Mouse (Mus musculus): ENCODE measurements around the gene Klb. TPM values are rescaled to one million over a fixed set of nuclear protein-coding genes. Genes with fewer than 3 reads are reported as not detected.

The Klb gene
- polyA plus RNA-seq, 1 experiment, result 0.02 TPM

- no peak overlapping the region for H3ac ChIP-seq (ENCODE audit: control insufficient read depth, insufficient read length, low read depth)
- no peak overlapping the region for H3K4me3 ChIP-seq (ENCODE audit: insufficient read depth, poor library complexity, severe bottlenecking)
- peaks cover 8% of the 10 kb centered on the region for H3K27me3 ChIP-seq (ENCODE audit: control insufficient read depth, insufficient read depth, insufficient read length)
- no peaks in the 10 kb centered on the region for H3K79me3 ChIP-seq (ENCODE audit: low read depth)
- TF ChIP-seq CEBPB (IDR thresholded peaks at IDR 0.05; ENCODE audit: low read depth), result no peak
- no peak for TF ChIP-seq MYOD1 (IDR thresholded peaks at IDR 0.05; ENCODE audit: control insufficient read depth, insufficient read length, low read depth)
- no peak for TF ChIP-seq USF1 (IDR thresholded peaks at IDR 0.05; ENCODE audit: low read depth)
- TF ChIP-seq MAX (IDR thresholded peaks at IDR 0.05), result no peak
- TF ChIP-seq CTCF (IDR thresholded peaks at IDR 0.05; ENCODE audit: control insufficient read depth, insufficient read depth, insufficient read length), result no peak
- TF ChIP-seq MYOG (IDR thresholded peaks at IDR 0.05; ENCODE audit: control insufficient read depth, extremely low read depth, insufficient read length), result no peak
- TF ChIP-seq FOSL1 (IDR thresholded peaks at IDR 0.05; ENCODE audit: insufficient read depth, low read length, poor library complexity, severe bottlenecking), result no peak
- no peaks in the 10 kb centered on the region for H3K36me3 ChIP-seq (ENCODE audit: control insufficient read depth, insufficient read depth)
- H3K79me2 ChIP-seq (ENCODE audit: control insufficient read depth, insufficient read depth), result no peaks in the 10 kb centered on the region
These were observed 26.6 kb downstream of the Klb start for GRCm38 (mm10) chr5:65374746-65375145.

GRCm38 (mm10) chr5:65385704-65386103, 37.6 kb downstream of the Klb start:
- peaks cover 31% of the 10 kb centered on the region for H3K79me3 ChIP-seq (ENCODE audit: low read depth)
- no peak overlapping the region for H3ac ChIP-seq (ENCODE audit: control insufficient read depth, insufficient read length, low read depth)
- H3K79me2 ChIP-seq (ENCODE audit: control insufficient read depth, insufficient read depth), result peaks cover 33% of the 10 kb centered on the region
- no peak overlapping the region for H3K4me3 ChIP-seq (ENCODE audit: insufficient read depth, poor library complexity, severe bottlenecking)
- no peaks in the 10 kb centered on the region for H3K27me3 ChIP-seq (ENCODE audit: control insufficient read depth, insufficient read depth, insufficient read length)
- H3K36me3 ChIP-seq (ENCODE audit: control insufficient read depth, insufficient read depth), result peaks cover 50% of the 10 kb centered on the region
- TF ChIP-seq MYOG (IDR thresholded peaks at IDR 0.05; ENCODE audit: control insufficient read depth, extremely low read depth, insufficient read length) (no peak), CEBPB (IDR thresholded peaks at IDR 0.05; ENCODE audit: low read depth) (no peak), FOSL1 (IDR thresholded peaks at IDR 0.05; ENCODE audit: insufficient read depth, low read length, poor library complexity, severe bottlenecking) (no peak), USF1 (IDR thresholded peaks at IDR 0.05; ENCODE audit: low read depth) (no peak), CTCF (IDR thresholded peaks at IDR 0.05; ENCODE audit: control insufficient read depth, insufficient read depth, insufficient read length) (no peak), MYOD1 (IDR thresholded peaks at IDR 0.05; ENCODE audit: control insufficient read depth, insufficient read length, low read depth) (no peak), MAX (IDR thresholded peaks at IDR 0.05) (no peak)

- Histone ChIP-seq H3K79me3 (ENCODE audit: low read depth) (peaks cover 42% of the 10 kb centered on the region), H3K27me3 (ENCODE audit: control insufficient read depth, insufficient read depth, insufficient read length) (no peaks in the 10 kb centered on the region), H3K79me2 (ENCODE audit: control insufficient read depth, insufficient read depth) (peaks cover 46% of the 10 kb centered on the region), H3K36me3 (ENCODE audit: control insufficient read depth, insufficient read depth) (peaks cover 51% of the 10 kb centered on the region), H3ac (ENCODE audit: control insufficient read depth, insufficient read length, low read depth) (no peak overlapping the region), H3K4me3 (ENCODE audit: insufficient read depth, poor library complexity, severe bottlenecking) (no peak overlapping the region)
- TF ChIP-seq MYOG (IDR thresholded peaks at IDR 0.05; ENCODE audit: control insufficient read depth, extremely low read depth, insufficient read length), result no peak
- TF ChIP-seq MAX (IDR thresholded peaks at IDR 0.05), result no peak
- TF ChIP-seq CTCF (IDR thresholded peaks at IDR 0.05; ENCODE audit: control insufficient read depth, insufficient read depth, insufficient read length), result no peak
- no peak for TF ChIP-seq MYOD1 (IDR thresholded peaks at IDR 0.05; ENCODE audit: control insufficient read depth, insufficient read length, low read depth)
- no peak for TF ChIP-seq CEBPB (IDR thresholded peaks at IDR 0.05; ENCODE audit: low read depth)
- TF ChIP-seq USF1 (IDR thresholded peaks at IDR 0.05; ENCODE audit: low read depth), result no peak
- no peak for TF ChIP-seq FOSL1 (IDR thresholded peaks at IDR 0.05; ENCODE audit: insufficient read depth, low read length, poor library complexity, severe bottlenecking)
These were observed 39.1 kb downstream of the Klb start for GRCm38 (mm10) chr5:65387008-65387867.

GRCm38 (mm10) chr5:65390648-65391644, 42.8 kb downstream of the Klb start, which contains the start of the genes Rpl9 and Lias:
Gene Rpl9, minus strand, starts transcription at chr5:65391444.
Gene Lias, plus strand, starts transcription at chr5:65391497.
- TF ChIP-seq MYOD1 (IDR thresholded peaks at IDR 0.05; ENCODE audit: control insufficient read depth, insufficient read length, low read depth) (no peak), CTCF (IDR thresholded peaks at IDR 0.05; ENCODE audit: control insufficient read depth, insufficient read depth, insufficient read length) (no peak), MYOG (IDR thresholded peaks at IDR 0.05; ENCODE audit: control insufficient read depth, extremely low read depth, insufficient read length) (no peak), USF1 (IDR thresholded peaks at IDR 0.05; ENCODE audit: low read depth) (no peak), MAX (IDR thresholded peaks at IDR 0.05) (peak; percentile 82)

GRCm38 (mm10) chr5:65391753-65392152, 43.6 kb downstream of the Klb start:
- Histone ChIP-seq H3K79me3 (ENCODE audit: low read depth) (peaks cover 46% of the 10 kb centered on the region), H3ac (ENCODE audit: control insufficient read depth, insufficient read length, low read depth) (peak overlapping the region; percentile 56), H3K27me3 (ENCODE audit: control insufficient read depth, insufficient read depth, insufficient read length) (no peaks in the 10 kb centered on the region), H3K79me2 (ENCODE audit: control insufficient read depth, insufficient read depth) (peaks cover 76% of the 10 kb centered on the region), H3K4me3 (ENCODE audit: insufficient read depth, poor library complexity, severe bottlenecking) (peak overlapping the region; percentile 97), H3K36me3 (ENCODE audit: control insufficient read depth, insufficient read depth) (peaks cover 60% of the 10 kb centered on the region)
- TF ChIP-seq CTCF (IDR thresholded peaks at IDR 0.05; ENCODE audit: control insufficient read depth, insufficient read depth, insufficient read length), result no peak
- TF ChIP-seq CEBPB (IDR thresholded peaks at IDR 0.05; ENCODE audit: low read depth), result no peak
- no peak for TF ChIP-seq MYOG (IDR thresholded peaks at IDR 0.05; ENCODE audit: control insufficient read depth, extremely low read depth, insufficient read length)
- TF ChIP-seq MAX (IDR thresholded peaks at IDR 0.05), result no peak
- no peak for TF ChIP-seq MYOD1 (IDR thresholded peaks at IDR 0.05; ENCODE audit: control insufficient read depth, insufficient read length, low read depth)
- no peak for TF ChIP-seq USF1 (IDR thresholded peaks at IDR 0.05; ENCODE audit: low read depth)
- TF ChIP-seq FOSL1 (IDR thresholded peaks at IDR 0.05; ENCODE audit: insufficient read depth, low read length, poor library complexity, severe bottlenecking), result no peak

More at GRCm38 (mm10) chr5:65390648-65391644, 42.8 kb downstream of the Klb start, which contains the start of the genes Rpl9 and Lias:
- Histone ChIP-seq H3ac (ENCODE audit: control insufficient read depth, insufficient read length, low read depth) (peak within 1 kb of the TSS; percentile 99), H3K79me3 (ENCODE audit: low read depth) (peaks cover 46% of the 10 kb centered on the region), H3K36me3 (ENCODE audit: control insufficient read depth, insufficient read depth) (peaks cover 59% of the 10 kb centered on the region), H3K27me3 (ENCODE audit: control insufficient read depth, insufficient read depth, insufficient read length) (no peaks in the 10 kb centered on the region), H3K4me3 (ENCODE audit: insufficient read depth, poor library complexity, severe bottlenecking) (peak within 1 kb of the TSS; percentile 97), H3K79me2 (ENCODE audit: control insufficient read depth, insufficient read depth) (peaks cover 76% of the 10 kb centered on the region)

Measured in C2C12 (cell line).